Mouse (Mus musculus) hindbrain, embryonic 10.5 days (tissue): Measurements from ENCODE around the gene Bmp7. TPM values are rescaled to one million over a fixed set of nuclear protein-coding genes. Genes with fewer than 3 reads are reported as not detected.

Source experiments
- DNase-seq: peaks from one replicate; pipeline ENCODE4 v3.0.0-alpha.2; 2017; ENCODE audit warnings: low spot score
- H3K27ac ChIP-seq: fragments of 300-500 bp; sonication (generic); 2 replicates; pipeline ENCODE4 v1.5.1; 2016; ENCODE audit warnings: mild to moderate bottlenecking, moderate library complexity
- H3K27me3 ChIP-seq: fragments of 300-500 bp; sonication (generic); 2 replicates; pipeline ENCODE4 v1.6.1; 2016; ENCODE audit warnings: mild to moderate bottlenecking; ENCODE audit not compliant: poor library complexity, insufficient read depth, severe bottlenecking
- H3K36me3 ChIP-seq: fragments of 300-500 bp; sonication (generic); 2 replicates; pipeline ENCODE4 v1.6.1; 2016; ENCODE audit warnings: mild to moderate bottlenecking, moderate library complexity
- H3K4me1 ChIP-seq: fragments of 300-500 bp; sonication (generic); replicated peaks from 2 replicates; pipeline ENCODE4 v1.6.1; 2016; ENCODE audit warnings: mild to moderate bottlenecking
- H3K4me3 ChIP-seq: fragments of 300-500 bp; sonication (generic); 2 replicates; pipeline ENCODE4 v1.5.1; 2016; ENCODE audit warnings: mild to moderate bottlenecking, moderate library complexity
- H3K9me3 ChIP-seq: fragments of 300-500 bp; sonication (generic); 2 replicates; pipeline ENCODE4 v1.6.1; 2016; ENCODE audit warnings: mild to moderate bottlenecking, moderate library complexity
- WGBS: fragments of 180-500 bp; shearing (Covaris S2); methylation state at CpG from one replicate; pipeline ENCODE4 v1.1.7; 2016; 5-methylcytosine and 5-hydroxymethylcytosine counted together
- polyA plus RNA-seq: library from polyadenylated mRNA; unstranded; fragments of >200 nt; fragmentation: Nextera tagmentation; extraction: Ambion mirVana; gene quantifications from 2 replicates; pipeline ENCODE4 v1.2.1, GENCODE M21; 2016

Bmp7 gene
- polyA plus RNA-seq, 1 experiment from 2014 or later, result 12.9 TPM

GRCm38 (mm10) chr2:172833196-172833595, 106.9 kb downstream of the Bmp7 start:
- 36% methylated on average over 2 of the region's 2 CpGs for WGBS
- H3K4me1 ChIP-seq, result peaks cover 47% of the 10 kb centered on the region
- no peaks in the 10 kb centered on the region for H3K9me3 ChIP-seq
- no peaks in the 10 kb centered on the region for H3K36me3 ChIP-seq
- no peak for DNase-seq
- no peak overlapping the region for H3K4me3 ChIP-seq
- H3K27me3 ChIP-seq, result peaks cover 23% of the 10 kb centered on the region
- no peak overlapping the region for H3K27ac ChIP-seq

- Histone ChIP-seq H3K4me3 (no peak overlapping the region), H3K27ac (no peak overlapping the region), H3K9me3 (no peaks in the 10 kb centered on the region), H3K36me3 (no peaks in the 10 kb centered on the region), H3K4me1 (peaks cover 43% of the 10 kb centered on the region), H3K27me3 (peaks cover 31% of the 10 kb centered on the region)
- DNase-seq, result peak; percentile 87
- 17% methylated on average over 5 of the region's 5 CpGs for WGBS
These were observed 108.4 kb downstream of the Bmp7 start for GRCm38 (mm10) chr2:172831762-172832161.

- Histone ChIP-seq H3K4me3 (no peak overlapping the region), H3K27me3 (peaks cover 37% of the 10 kb centered on the region), H3K36me3 (no peaks in the 10 kb centered on the region), H3K27ac (no peak overlapping the region), H3K9me3 (no peaks in the 10 kb centered on the region), H3K4me1 (peaks cover 47% of the 10 kb centered on the region)
- DNase-seq, result peak; percentile 87
- WGBS, result 20% methylated on average over 3 of the region's 3 CpGs
These were observed 109.0 kb downstream of the Bmp7 start for GRCm38 (mm10) chr2:172831133-172831532.

GRCm38 (mm10) chr2:172828229-172828628, 111.9 kb downstream of the Bmp7 start:
- no peak for DNase-seq
- WGBS, result 26% methylated on average over 5 of the region's 5 CpGs
- no peak overlapping the region for H3K4me3 ChIP-seq
- no peaks in the 10 kb centered on the region for H3K36me3 ChIP-seq
- peaks cover 63% of the 10 kb centered on the region for H3K27me3 ChIP-seq
- H3K9me3 ChIP-seq, result no peaks in the 10 kb centered on the region
- H3K4me1 ChIP-seq, result peaks cover 68% of the 10 kb centered on the region
- no peak overlapping the region for H3K27ac ChIP-seq

GRCm38 (mm10) chr2:172827564-172827963, 112.6 kb downstream of the Bmp7 start:
- DNase-seq, result peak; percentile 58
- no peaks in the 10 kb centered on the region for H3K9me3 ChIP-seq
- H3K4me1 ChIP-seq, result peaks cover 62% of the 10 kb centered on the region
- H3K27ac ChIP-seq, result peak overlapping the region; percentile 12; the same call in 1 of the 2 replicates
- H3K36me3 ChIP-seq, result no peaks in the 10 kb centered on the region
- peaks cover 67% of the 10 kb centered on the region for H3K27me3 ChIP-seq
- no peak overlapping the region for H3K4me3 ChIP-seq
- WGBS, result 59% methylated on average over 7 of the region's 7 CpGs

GRCm38 (mm10) chr2:172825785-172826145, 114.4 kb downstream of the Bmp7 start:
- H3K36me3 ChIP-seq, result no peaks in the 10 kb centered on the region
- DNase-seq, result no peak
- H3K4me3 ChIP-seq, result no peak overlapping the region
- H3K27me3 ChIP-seq, result peaks cover 85% of the 10 kb centered on the region
- WGBS, result 91% methylated on average over 11 of the region's 11 CpGs
- H3K4me1 ChIP-seq, result peaks cover 47% of the 10 kb centered on the region
- no peaks in the 10 kb centered on the region for H3K9me3 ChIP-seq
- H3K27ac ChIP-seq, result no peak overlapping the region

GRCm38 (mm10) chr2:172824906-172825784, 115.0 kb downstream of the Bmp7 start:
- Histone ChIP-seq H3K36me3 (no peaks in the 10 kb centered on the region), H3K4me3 (peak overlapping the region; percentile 34), H3K4me1 (peaks cover 45% of the 10 kb centered on the region), H3K27ac (no peak overlapping the region), H3K27me3 (peaks cover 91% of the 10 kb centered on the region), H3K9me3 (no peaks in the 10 kb centered on the region)
- peak; percentile 75 for DNase-seq
- 20% methylated on average over 43 of the region's 43 CpGs for WGBS

- Histone ChIP-seq H3K27ac (no peak overlapping the region), H3K9me3 (peaks cover 3% of the 10 kb centered on the region; the same call in 1 of the 2 replicates), H3K4me1 (peaks cover 6% of the 10 kb centered on the region), H3K36me3 (no peaks in the 10 kb centered on the region), H3K27me3 (peaks cover 42% of the 10 kb centered on the region), H3K4me3 (no peak overlapping the region)
- no peak for DNase-seq
- 85% methylated on average over 10 of the region's 10 CpGs for WGBS
These were observed 121.4 kb downstream of the Bmp7 start for GRCm38 (mm10) chr2:172818631-172819230.

Other genes starting within 250 kb of the Bmp7 start
- 0.47 and 0.49 TPM in 2 replicates for gene Spo11, start 37.4 kb upstream of the Bmp7 start, polyA plus RNA-seq
- gene Rae1, start 59.8 kb upstream of the Bmp7 start, polyA plus RNA-seq, result 158 and 162 TPM in 2 replicates
- gene Rbm38, start 80.2 kb upstream of the Bmp7 start, polyA plus RNA-seq, result 92.3 and 95.9 TPM in 2 replicates
- gene Ctcfl, start 179.2 kb upstream of the Bmp7 start, polyA plus RNA-seq, result 0.04 and 0.10 TPM in 2 replicates
- gene Pck1, start 212.7 kb upstream of the Bmp7 start, polyA plus RNA-seq, result not detected in 2 replicates